Mouse (Mus musculus): ENCODE measurements at regions not wholly inside any gene's neighbourhood (a gene's known extent, or its start where the extent isn't known, plus 50 kb on each side); places are given as distances from the start of the nearest gene placed in this dataset.

- no peaks in the 10 kb centered on the region for H3K79me3 ChIP-seq (ENCODE audit: low read depth)
- no peaks in the 10 kb centered on the region for H3K27me3 ChIP-seq (ENCODE audit: control insufficient read depth, insufficient read depth, insufficient read length)
- H3K36me3 ChIP-seq (ENCODE audit: control insufficient read depth, insufficient read depth): no peaks in the 10 kb centered on the region
- TF ChIP-seq FOSL1 (IDR thresholded peaks at IDR 0.05; ENCODE audit: insufficient read depth, low read length, poor library complexity, severe bottlenecking): no peak
- no peak for TF ChIP-seq MYOD1 (IDR thresholded peaks at IDR 0.05; ENCODE audit: control insufficient read depth, insufficient read length, low read depth)
- no peak for TF ChIP-seq USF1 (IDR thresholded peaks at IDR 0.05; ENCODE audit: low read depth)
- TF ChIP-seq MAX (IDR thresholded peaks at IDR 0.05): no peak
- no peak for TF ChIP-seq CTCF (IDR thresholded peaks at IDR 0.05; ENCODE audit: control insufficient read depth, insufficient read depth, insufficient read length)
- no peak for TF ChIP-seq CEBPB (IDR thresholded peaks at IDR 0.05; ENCODE audit: low read depth)
- no peak for TF ChIP-seq MYOG (IDR thresholded peaks at IDR 0.05; ENCODE audit: control insufficient read depth, extremely low read depth, insufficient read length)
- no peak overlapping the region for H3K4me3 ChIP-seq (ENCODE audit: insufficient read depth, poor library complexity, severe bottlenecking)
- H3K79me2 ChIP-seq (ENCODE audit: control insufficient read depth, insufficient read depth): no peaks in the 10 kb centered on the region
- no peak overlapping the region for H3ac ChIP-seq (ENCODE audit: control insufficient read depth, insufficient read length, low read depth)
Observed at GRCm38 (mm10) chr7:129814149-129814860, 222.6 kb downstream of the Wdr11 start.

- Histone ChIP-seq H3K27me3 (ENCODE audit: control insufficient read depth, insufficient read depth, insufficient read length) (no peaks in the 10 kb centered on the region), H3K79me3 (ENCODE audit: low read depth) (no peaks in the 10 kb centered on the region), H3K4me3 (ENCODE audit: insufficient read depth, poor library complexity, severe bottlenecking) (no peak overlapping the region), H3K79me2 (ENCODE audit: control insufficient read depth, insufficient read depth) (no peaks in the 10 kb centered on the region), H3K36me3 (ENCODE audit: control insufficient read depth, insufficient read depth) (no peaks in the 10 kb centered on the region), H3ac (ENCODE audit: control insufficient read depth, insufficient read length, low read depth) (no peak overlapping the region)
- TF ChIP-seq CTCF (IDR thresholded peaks at IDR 0.05; ENCODE audit: control insufficient read depth, insufficient read depth, insufficient read length): no peak
- no peak for TF ChIP-seq MYOD1 (IDR thresholded peaks at IDR 0.05; ENCODE audit: control insufficient read depth, insufficient read length, low read depth)
- no peak for TF ChIP-seq MAX (IDR thresholded peaks at IDR 0.05)
- TF ChIP-seq FOSL1 (IDR thresholded peaks at IDR 0.05; ENCODE audit: insufficient read depth, low read length, poor library complexity, severe bottlenecking): no peak
- TF ChIP-seq USF1 (IDR thresholded peaks at IDR 0.05; ENCODE audit: low read depth): no peak
Observed at GRCm38 (mm10) chr7:129818833-129819232, 227.2 kb downstream of the Wdr11 start.

GRCm38 (mm10) chr7:129819651-129820050, 228.0 kb downstream of the Wdr11 start:
- Histone ChIP-seq H3K36me3 (ENCODE audit: control insufficient read depth, insufficient read depth) (no peaks in the 10 kb centered on the region), H3K79me3 (ENCODE audit: low read depth) (no peaks in the 10 kb centered on the region)
- no peak for TF ChIP-seq MYOG (IDR thresholded peaks at IDR 0.05; ENCODE audit: control insufficient read depth, extremely low read depth, insufficient read length)
- TF ChIP-seq FOSL1 (IDR thresholded peaks at IDR 0.05; ENCODE audit: insufficient read depth, low read length, poor library complexity, severe bottlenecking): no peak
- TF ChIP-seq USF1 (IDR thresholded peaks at IDR 0.05; ENCODE audit: low read depth): no peak
- no peak for TF ChIP-seq MAX (IDR thresholded peaks at IDR 0.05)
- no peak for TF ChIP-seq CTCF (IDR thresholded peaks at IDR 0.05; ENCODE audit: control insufficient read depth, insufficient read depth, insufficient read length)
- TF ChIP-seq MYOD1 (IDR thresholded peaks at IDR 0.05; ENCODE audit: control insufficient read depth, insufficient read length, low read depth): no peak
- TF ChIP-seq CEBPB (IDR thresholded peaks at IDR 0.05; ENCODE audit: low read depth): no peak

GRCm38 (mm10) chr7:129828970-129829369, 237.3 kb downstream of the Wdr11 start:
- Histone ChIP-seq H3K36me3 (ENCODE audit: control insufficient read depth, insufficient read depth) (no peaks in the 10 kb centered on the region), H3ac (ENCODE audit: control insufficient read depth, insufficient read length, low read depth) (no peak overlapping the region), H3K79me3 (ENCODE audit: low read depth) (no peaks in the 10 kb centered on the region), H3K27me3 (ENCODE audit: control insufficient read depth, insufficient read depth, insufficient read length) (no peaks in the 10 kb centered on the region), H3K4me3 (ENCODE audit: insufficient read depth, poor library complexity, severe bottlenecking) (no peak overlapping the region), H3K79me2 (ENCODE audit: control insufficient read depth, insufficient read depth) (no peaks in the 10 kb centered on the region)
- TF ChIP-seq CTCF (IDR thresholded peaks at IDR 0.05; ENCODE audit: control insufficient read depth, insufficient read depth, insufficient read length): no peak
- no peak for TF ChIP-seq FOSL1 (IDR thresholded peaks at IDR 0.05; ENCODE audit: insufficient read depth, low read length, poor library complexity, severe bottlenecking)
- no peak for TF ChIP-seq MYOG (IDR thresholded peaks at IDR 0.05; ENCODE audit: control insufficient read depth, extremely low read depth, insufficient read length)
- TF ChIP-seq MAX (IDR thresholded peaks at IDR 0.05): no peak
- TF ChIP-seq CEBPB (IDR thresholded peaks at IDR 0.05; ENCODE audit: low read depth): no peak
- no peak for TF ChIP-seq USF1 (IDR thresholded peaks at IDR 0.05; ENCODE audit: low read depth)
- TF ChIP-seq MYOD1 (IDR thresholded peaks at IDR 0.05; ENCODE audit: control insufficient read depth, insufficient read length, low read depth): no peak

More at GRCm38 (mm10) chr7:129819651-129820050, 228.0 kb downstream of the Wdr11 start:
- Histone ChIP-seq H3K4me3 (ENCODE audit: insufficient read depth, poor library complexity, severe bottlenecking) (no peak overlapping the region), H3K27me3 (ENCODE audit: control insufficient read depth, insufficient read depth, insufficient read length) (no peaks in the 10 kb centered on the region), H3ac (ENCODE audit: control insufficient read depth, insufficient read length, low read depth) (no peak overlapping the region), H3K79me2 (ENCODE audit: control insufficient read depth, insufficient read depth) (no peaks in the 10 kb centered on the region)

- Histone ChIP-seq H3K4me3 (ENCODE audit: insufficient read depth, poor library complexity, severe bottlenecking) (no peak overlapping the region), H3K27me3 (ENCODE audit: control insufficient read depth, insufficient read depth, insufficient read length) (no peaks in the 10 kb centered on the region), H3K79me2 (ENCODE audit: control insufficient read depth, insufficient read depth) (no peaks in the 10 kb centered on the region), H3K36me3 (ENCODE audit: control insufficient read depth, insufficient read depth) (no peaks in the 10 kb centered on the region), H3ac (ENCODE audit: control insufficient read depth, insufficient read length, low read depth) (no peak overlapping the region), H3K79me3 (ENCODE audit: low read depth) (no peaks in the 10 kb centered on the region)
- TF ChIP-seq MAX (IDR thresholded peaks at IDR 0.05) (no peak), MYOD1 (IDR thresholded peaks at IDR 0.05; ENCODE audit: control insufficient read depth, insufficient read length, low read depth) (no peak), CTCF (IDR thresholded peaks at IDR 0.05; ENCODE audit: control insufficient read depth, insufficient read depth, insufficient read length) (no peak), USF1 (IDR thresholded peaks at IDR 0.05; ENCODE audit: low read depth) (no peak), FOSL1 (IDR thresholded peaks at IDR 0.05; ENCODE audit: insufficient read depth, low read length, poor library complexity, severe bottlenecking) (no peak), CEBPB (IDR thresholded peaks at IDR 0.05; ENCODE audit: low read depth) (no peak), MYOG (IDR thresholded peaks at IDR 0.05; ENCODE audit: control insufficient read depth, extremely low read depth, insufficient read length) (no peak)
Observed at GRCm38 (mm10) chr7:129832830-129833229, 241.2 kb downstream of the Wdr11 start.

Data from C2C12 (cell line).